Mouse (Mus musculus): ENCODE data around the gene Uckl1. TPM values are rescaled to one million over a fixed set of nuclear protein-coding genes. Genes with fewer than 3 reads are reported as not detected.

The Uckl1 gene
- 70.9 and 83.3 TPM in 2 replicates for polyA plus RNA-seq (2015; fragmentation: Nextera tagmentation; extraction: Ambion mirVana)

DNA sequence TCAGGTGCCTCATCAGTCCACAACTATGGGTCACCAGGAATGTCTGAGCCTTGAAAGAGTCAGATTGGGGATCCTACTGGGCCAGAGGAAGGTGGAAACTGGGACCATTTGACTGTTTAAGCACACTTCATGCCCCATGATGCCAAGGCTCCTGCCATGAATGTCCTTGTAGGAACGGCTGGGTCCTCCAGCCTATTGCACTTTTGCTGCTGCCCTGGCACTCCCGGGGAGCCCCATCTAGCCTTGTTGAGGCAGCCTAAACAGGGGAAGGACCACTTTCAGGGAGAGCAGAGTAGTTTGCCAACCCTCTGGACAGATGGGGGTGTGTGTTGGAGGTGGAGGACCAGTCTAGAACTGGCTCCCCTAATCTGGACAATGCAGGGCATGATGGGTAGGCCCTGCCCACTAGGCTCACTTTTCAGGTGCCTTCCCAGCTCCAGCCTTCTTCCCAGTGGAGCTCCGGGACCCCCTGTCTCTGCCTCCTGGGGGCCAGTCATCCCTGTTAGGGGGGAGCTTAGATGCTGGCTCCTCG is at the start of gene Uckl1:
TSS of gene Uckl1 (minus strand) at position 482 of the 532 bp plus-strand sequence.
- ATAC-seq (ENCODE audit: insufficient read depth, low FRiP score): no peak

DNA sequence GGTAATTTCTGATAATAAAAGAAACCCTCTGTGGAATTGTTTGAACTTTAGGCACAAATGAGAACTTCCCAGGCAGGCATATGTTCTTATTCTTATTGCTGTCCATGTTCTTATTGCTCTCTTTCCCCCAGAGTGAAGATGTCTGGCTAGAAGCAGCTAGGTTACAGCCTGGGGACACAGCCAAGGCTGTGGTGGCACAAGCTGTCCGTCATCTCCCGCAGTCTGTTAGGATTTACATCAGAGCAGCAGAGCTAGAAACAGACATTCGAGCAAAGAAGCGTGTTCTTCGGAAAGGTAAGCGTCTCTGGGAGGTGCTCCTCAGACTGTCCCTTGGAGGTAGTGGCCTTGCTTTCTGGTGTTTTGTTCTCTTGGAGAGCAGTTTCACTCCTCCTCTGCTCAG is 47.9 kb upstream of the Uckl1 start:
- H3K27ac ChIP-seq (ENCODE audit: low read length): no peak overlapping the region
- no peaks in the 10 kb centered on the region for H3K27me3 ChIP-seq (ENCODE audit: control insufficient read depth, insufficient read depth, low read length)
- no peak overlapping the region for H3K4me3 ChIP-seq (replicated peaks; ENCODE audit: low read length)
- ATAC-seq (ENCODE audit: insufficient read depth, low FRiP score): no peak
- H3K4me2 ChIP-seq (ENCODE audit: low read depth, low read length): no peak overlapping the region
- no peaks in the 10 kb centered on the region for H3K4me1 ChIP-seq (ENCODE audit: control insufficient read depth, insufficient read depth, low read length)
- H3K36me3 ChIP-seq (ENCODE audit: control insufficient read depth, insufficient read depth, low read length): peaks cover 20% of the 10 kb centered on the region
- H3K9ac ChIP-seq (ENCODE audit: low read length): no peak overlapping the region
- no peaks in the 10 kb centered on the region for H3K9me3 ChIP-seq (replicated peaks; ENCODE audit: control insufficient read depth, low read length)
- WGBS: 96% methylated on average over 6 of the region's 6 CpGs

More for the DNA sequence above, at the start of gene Uckl1:
- H3K4me2 ChIP-seq (ENCODE audit: low read depth, low read length): no peak within 1 kb of the TSS
- peaks cover 16% of the 10 kb centered on the region for H3K4me1 ChIP-seq (ENCODE audit: control insufficient read depth, insufficient read depth, low read length)
- no peaks in the 10 kb centered on the region for H3K27me3 ChIP-seq (ENCODE audit: control insufficient read depth, insufficient read depth, low read length)
- no peak within 1 kb of the TSS for H3K9ac ChIP-seq (ENCODE audit: low read length)
- no peak within 1 kb of the TSS for H3K4me3 ChIP-seq (replicated peaks; ENCODE audit: low read length)
- H3K9me3 ChIP-seq (replicated peaks; ENCODE audit: control insufficient read depth, low read length): no peaks in the 10 kb centered on the region
- 91% methylated on average over 4 of the region's 4 CpGs for WGBS
- H3K27ac ChIP-seq (ENCODE audit: low read length): no peak within 1 kb of the TSS
- peaks cover 19% of the 10 kb centered on the region for H3K36me3 ChIP-seq (ENCODE audit: control insufficient read depth, insufficient read depth, low read length)

DNA sequence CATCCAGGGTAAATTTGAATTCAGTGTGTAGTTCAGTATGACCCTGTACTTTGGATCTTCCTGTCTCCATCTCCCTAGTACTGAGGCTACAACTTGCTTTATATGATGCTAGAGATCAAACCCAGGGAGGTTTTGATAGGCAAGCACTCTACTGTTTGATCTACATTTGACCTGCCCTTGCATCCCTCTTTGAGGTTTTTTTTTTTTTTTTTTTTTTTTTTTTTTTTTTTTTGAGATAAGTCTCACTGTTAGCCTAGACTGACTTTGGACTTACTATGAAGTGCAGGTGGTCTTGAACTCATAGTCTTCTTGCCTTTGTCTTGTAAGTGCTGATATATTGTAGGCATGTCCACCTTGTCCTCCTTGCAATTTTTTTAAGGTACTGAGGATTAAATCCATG is 43.8 kb upstream of the Uckl1 start:
- no peaks in the 10 kb centered on the region for H3K9me3 ChIP-seq (replicated peaks; ENCODE audit: control insufficient read depth, low read length)
- H3K36me3 ChIP-seq (ENCODE audit: control insufficient read depth, insufficient read depth, low read length): no peaks in the 10 kb centered on the region; the same call in 1 of the 2 replicates
- no peak overlapping the region for H3K9ac ChIP-seq (ENCODE audit: low read length)
- no peak overlapping the region for H3K4me3 ChIP-seq (replicated peaks; ENCODE audit: low read length)
- ATAC-seq (ENCODE audit: insufficient read depth, low FRiP score): no peak
- no peaks in the 10 kb centered on the region for H3K27me3 ChIP-seq (ENCODE audit: control insufficient read depth, insufficient read depth, low read length)
- no peaks in the 10 kb centered on the region for H3K4me1 ChIP-seq (ENCODE audit: control insufficient read depth, insufficient read depth, low read length)
- H3K4me2 ChIP-seq (ENCODE audit: low read depth, low read length): no peak overlapping the region
- no peak overlapping the region for H3K27ac ChIP-seq (ENCODE audit: low read length)

DNA sequence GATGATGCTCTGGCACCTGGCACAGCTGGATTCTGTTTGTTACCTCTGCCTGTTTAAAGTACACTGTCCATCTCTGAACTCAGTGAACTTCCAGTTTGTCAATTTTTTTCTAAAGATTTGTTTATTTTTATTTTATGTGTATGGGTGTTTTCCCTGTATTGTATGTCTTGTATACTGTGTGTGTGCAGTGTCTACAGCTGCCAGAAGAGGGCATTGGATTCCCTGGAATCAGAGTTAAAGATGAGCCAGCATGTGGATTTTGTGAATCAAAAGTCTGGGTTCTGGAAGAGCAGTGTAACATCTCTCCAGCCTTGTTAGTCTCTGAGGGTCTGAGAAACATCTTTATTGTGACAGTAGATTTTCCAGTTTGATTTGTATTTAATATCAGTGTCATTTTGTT is 38.7 kb upstream of the Uckl1 start:
- H3K27me3 ChIP-seq (ENCODE audit: control insufficient read depth, insufficient read depth, low read length): no peaks in the 10 kb centered on the region
- H3K36me3 ChIP-seq (ENCODE audit: control insufficient read depth, insufficient read depth, low read length): peaks cover 13% of the 10 kb centered on the region
- no peak for ATAC-seq (ENCODE audit: insufficient read depth, low FRiP score)
- H3K27ac ChIP-seq (ENCODE audit: low read length): no peak overlapping the region
- H3K4me2 ChIP-seq (ENCODE audit: low read depth, low read length): no peak overlapping the region
- no peaks in the 10 kb centered on the region for H3K4me1 ChIP-seq (ENCODE audit: control insufficient read depth, insufficient read depth, low read length)
- H3K9ac ChIP-seq (ENCODE audit: low read length): no peak overlapping the region
- no peak overlapping the region for H3K4me3 ChIP-seq (replicated peaks; ENCODE audit: low read length)
- no peaks in the 10 kb centered on the region for H3K9me3 ChIP-seq (replicated peaks; ENCODE audit: control insufficient read depth, low read length)

DNA sequence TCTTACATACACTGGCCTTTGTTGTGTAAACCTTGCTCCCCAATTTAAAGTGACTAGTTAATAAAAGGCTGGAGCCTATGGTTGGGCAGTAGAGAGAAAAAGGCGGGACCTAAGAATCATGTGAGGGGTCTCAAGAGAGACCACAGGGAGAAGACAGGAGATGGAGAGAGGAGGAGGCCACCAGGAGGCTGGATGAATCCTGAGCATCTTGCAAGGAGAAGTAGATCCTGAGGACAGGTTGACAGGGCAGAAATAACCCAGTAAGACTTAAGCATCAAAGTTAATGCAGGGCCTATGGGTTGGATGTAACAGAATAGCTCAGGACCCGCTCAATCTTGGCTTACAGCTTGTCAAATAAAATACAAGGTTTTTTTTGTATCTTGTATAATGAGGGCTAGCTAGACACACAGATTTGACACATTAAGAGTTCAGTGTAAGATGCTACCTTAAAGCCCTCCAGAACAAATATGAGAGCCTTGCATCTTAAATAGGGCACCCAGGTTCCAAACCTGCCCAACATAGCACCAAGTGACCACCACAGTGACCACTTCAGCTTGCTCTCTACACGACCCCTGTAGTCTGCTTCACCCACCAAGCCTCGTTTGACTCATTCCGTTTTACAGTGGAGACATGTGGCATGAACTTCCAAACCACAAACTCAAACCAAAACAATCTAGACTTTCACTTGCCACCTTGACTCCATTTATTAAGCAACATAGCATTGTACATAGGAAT is 34.2 kb upstream of the Uckl1 start:
- no peak overlapping the region for H3K4me3 ChIP-seq (replicated peaks; ENCODE audit: low read length)
- no peak overlapping the region for H3K9ac ChIP-seq (ENCODE audit: low read length)
- no peak overlapping the region for H3K27ac ChIP-seq (ENCODE audit: low read length)
- H3K9me3 ChIP-seq (replicated peaks; ENCODE audit: control insufficient read depth, low read length): no peaks in the 10 kb centered on the region
- H3K4me2 ChIP-seq (ENCODE audit: low read depth, low read length): no peak overlapping the region
- 85% methylated on average over 5 of the region's 5 CpGs for WGBS
- no peaks in the 10 kb centered on the region for H3K27me3 ChIP-seq (ENCODE audit: control insufficient read depth, insufficient read depth, low read length)
- no peaks in the 10 kb centered on the region for H3K4me1 ChIP-seq (ENCODE audit: control insufficient read depth, insufficient read depth, low read length)
- peaks cover 13% of the 10 kb centered on the region for H3K36me3 ChIP-seq (ENCODE audit: control insufficient read depth, insufficient read depth, low read length)
- no peak for ATAC-seq (ENCODE audit: insufficient read depth, low FRiP score)

DNA sequence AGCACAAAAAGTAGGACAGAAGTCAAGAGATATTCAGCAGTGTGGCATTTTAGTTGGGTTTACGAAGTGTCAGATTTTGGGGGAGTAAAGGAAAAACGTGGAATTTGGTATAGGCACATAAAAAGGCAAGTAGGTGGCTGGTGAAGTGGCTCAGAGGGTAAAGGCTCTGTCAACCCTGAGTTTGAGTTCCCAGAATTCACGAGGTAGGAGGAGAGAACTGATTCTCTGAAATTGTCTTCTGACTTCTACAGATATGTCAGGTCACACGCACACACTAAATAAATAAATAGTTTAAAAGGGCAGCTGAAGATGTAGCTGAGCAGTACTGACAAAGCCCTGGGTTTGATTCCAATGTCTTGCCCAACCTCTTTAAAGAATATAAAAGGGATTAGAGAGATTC is 17.7 kb upstream of the Uckl1 start:
- no peak for ATAC-seq (ENCODE audit: insufficient read depth, low FRiP score)
- Histone ChIP-seq H3K9ac (ENCODE audit: low read length) (peak overlapping the region; percentile 96), H3K27me3 (ENCODE audit: control insufficient read depth, insufficient read depth, low read length) (no peaks in the 10 kb centered on the region; the same call in 1 of the 2 replicates), H3K4me2 (ENCODE audit: low read depth, low read length) (peak overlapping the region; percentile 92; the same call in 1 of the 2 replicates), H3K4me3 (replicated peaks; ENCODE audit: low read length) (peak overlapping the region; percentile 98), H3K9me3 (replicated peaks; ENCODE audit: control insufficient read depth, low read length) (no peaks in the 10 kb centered on the region), H3K27ac (ENCODE audit: low read length) (no peak overlapping the region), H3K36me3 (ENCODE audit: control insufficient read depth, insufficient read depth, low read length) (no peaks in the 10 kb centered on the region), H3K4me1 (ENCODE audit: control insufficient read depth, insufficient read depth, low read length) (peaks cover 31% of the 10 kb centered on the region)
- WGBS: 70% methylated on average over 4 of the region's 4 CpGs

DNA sequence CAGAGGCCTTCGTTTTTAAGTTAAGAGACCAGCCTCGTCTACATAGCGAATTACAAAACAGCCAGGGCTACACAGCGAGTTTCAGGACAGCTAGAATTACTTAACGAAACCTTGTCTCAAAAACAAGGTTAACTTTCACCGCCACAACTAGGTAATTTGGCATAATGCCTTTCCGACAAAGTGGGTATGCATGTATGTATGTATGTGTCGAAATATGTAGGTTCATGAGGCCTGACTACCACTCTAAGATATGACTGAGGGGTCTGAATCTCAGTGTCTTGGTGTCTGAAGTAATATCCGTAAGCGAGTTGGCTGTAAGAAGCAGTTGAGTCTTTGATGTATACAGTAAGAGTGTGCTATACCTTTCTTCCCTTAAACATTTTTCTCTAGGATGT is 17.1 kb upstream of the Uckl1 start:
- 20% methylated on average over 10 of the region's 10 CpGs for WGBS
- Histone ChIP-seq H3K4me3 (replicated peaks; ENCODE audit: low read length) (peak overlapping the region; percentile 98), H3K9me3 (replicated peaks; ENCODE audit: control insufficient read depth, low read length) (no peaks in the 10 kb centered on the region), H3K36me3 (ENCODE audit: control insufficient read depth, insufficient read depth, low read length) (no peaks in the 10 kb centered on the region), H3K4me2 (ENCODE audit: low read depth, low read length) (peak overlapping the region; percentile 92), H3K4me1 (ENCODE audit: control insufficient read depth, insufficient read depth, low read length) (peaks cover 35% of the 10 kb centered on the region), H3K27ac (ENCODE audit: low read length) (peak overlapping the region; percentile 79; the same call in 1 of the 2 replicates), H3K9ac (ENCODE audit: low read length) (peak overlapping the region; percentile 96), H3K27me3 (ENCODE audit: control insufficient read depth, insufficient read depth, low read length) (no peaks in the 10 kb centered on the region; the same call in 1 of the 2 replicates)
- ATAC-seq (ENCODE audit: insufficient read depth, low FRiP score): no peak

DNA sequence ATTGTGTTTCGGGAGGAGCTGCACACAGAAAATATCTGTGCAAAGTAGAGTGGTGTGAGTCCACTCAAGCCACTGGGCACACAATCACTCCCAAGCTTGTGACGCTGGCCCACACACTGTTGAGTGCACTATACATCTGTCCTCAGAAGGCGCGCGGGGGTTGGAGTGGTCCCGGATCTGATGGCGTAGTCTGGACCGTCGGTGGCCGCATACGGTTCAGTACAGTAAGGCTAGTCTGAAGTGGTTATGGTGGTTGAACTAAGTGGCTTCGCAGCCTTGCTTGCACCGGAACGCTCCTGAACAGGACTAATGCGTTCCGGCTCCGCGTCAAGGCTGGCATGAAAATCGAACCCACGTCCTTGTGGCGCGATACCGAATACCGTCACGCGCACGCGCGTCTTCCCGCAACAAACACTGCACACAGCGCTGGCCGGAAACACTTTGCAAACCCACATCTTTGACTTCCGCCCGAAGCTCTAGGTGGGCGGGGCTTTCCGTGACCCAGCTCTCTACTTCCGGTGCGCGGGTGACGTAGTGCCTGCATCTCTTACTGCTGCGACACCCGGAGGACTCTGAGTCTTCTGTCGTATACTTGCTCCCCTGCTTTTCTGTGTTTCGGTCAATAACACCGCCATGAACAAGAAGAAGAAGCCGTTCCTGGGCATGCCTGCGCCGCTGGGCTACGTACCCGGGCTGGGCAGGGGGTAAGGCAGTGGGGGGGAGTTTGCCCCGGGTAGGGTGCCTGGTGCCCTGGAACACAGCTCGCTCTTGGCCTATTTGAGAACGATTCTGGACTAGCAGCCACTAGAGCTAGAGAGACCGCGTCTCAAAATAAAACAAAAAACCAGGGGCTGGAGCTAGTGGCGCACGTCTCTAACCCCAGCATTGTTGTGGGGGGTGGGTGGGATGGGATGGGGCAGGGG is 16.4 kb upstream of the Uckl1 start:
- no peaks in the 10 kb centered on the region for H3K9me3 ChIP-seq (replicated peaks; ENCODE audit: control insufficient read depth, low read length)
- peak overlapping the region; percentile 96 for H3K9ac ChIP-seq (ENCODE audit: low read length)
- peak overlapping the region; percentile 92 for H3K4me2 ChIP-seq (ENCODE audit: low read depth, low read length)
- peak; percentile 91 for ATAC-seq (ENCODE audit: insufficient read depth, low FRiP score)
- H3K27ac ChIP-seq (ENCODE audit: low read length): peak overlapping the region; percentile 82
- no peaks in the 10 kb centered on the region for H3K36me3 ChIP-seq (ENCODE audit: control insufficient read depth, insufficient read depth, low read length)
- peaks cover 35% of the 10 kb centered on the region for H3K4me1 ChIP-seq (ENCODE audit: control insufficient read depth, insufficient read depth, low read length)
- 1% methylated on average over 57 of the region's 57 CpGs for WGBS
- peak overlapping the region; percentile 98 for H3K4me3 ChIP-seq (replicated peaks; ENCODE audit: low read length)
- H3K27me3 ChIP-seq (ENCODE audit: control insufficient read depth, insufficient read depth, low read length): no peaks in the 10 kb centered on the region; the same call in 1 of the 2 replicates

Measured in stomach, embryonic 16.5 days (tissue).